Mouse (Mus musculus): Measurements from ENCODE around the gene Ddit4. TPM values are rescaled to one million over a fixed set of nuclear protein-coding genes. Genes with fewer than 3 reads are reported as not detected.

Gene Ddit4
- polyA plus RNA-seq, 1 experiment from 2014 or later, result 28.1 TPM

GRCm38 (mm10) chr10:59952781-59953563, 1.3 kb upstream of the Ddit4 start:
- 32% methylated on average over 16 of the region's 16 CpGs for WGBS
- ATAC-seq (no peak), DNase-seq (ENCODE audit: low spot score) (no peak)
- peak overlapping the region; percentile 72 for H3K9ac ChIP-seq (replicated peaks; ENCODE audit: low read depth)
- H3K36me3 ChIP-seq (ENCODE audit: insufficient read depth, low read length), result no peaks in the 10 kb centered on the region
- peak overlapping the region; percentile 96 for H3K27ac ChIP-seq (ENCODE audit: low read length)
- TF ChIP-seq EP300 (IDR thresholded peaks at IDR 0.05) (no peak), CTCF (IDR thresholded peaks at IDR 0.05) (no peak)
- H3K9me3 ChIP-seq (ENCODE audit: low read length), result no peaks in the 10 kb centered on the region
- peak overlapping the region; percentile 91 for H3K4me3 ChIP-seq (ENCODE audit: low read depth, low read length)
- H3K27me3 ChIP-seq (replicated peaks; ENCODE audit: insufficient read depth, low read length), result no peaks in the 10 kb centered on the region
- H3K4me1 ChIP-seq (ENCODE audit: insufficient read depth, low read depth, low read length), result peaks cover 7% of the 10 kb centered on the region; the same call in 1 of the 2 replicates
- peak overlapping the region; percentile 82 for H3K4me2 ChIP-seq (replicated peaks; ENCODE audit: low read depth, low read length)

GRCm38 (mm10) chr10:59952152-59952780, 632 bp upstream of the Ddit4 start:
- peak overlapping the region; percentile 72 for H3K9ac ChIP-seq (replicated peaks; ENCODE audit: low read depth)
- H3K36me3 ChIP-seq (ENCODE audit: insufficient read depth, low read length), result no peaks in the 10 kb centered on the region
- ATAC-seq (peak; percentile 11), DNase-seq (ENCODE audit: low spot score) (peak; percentile 76)
- WGBS, result under 1% methylated on average over 30 of the region's 31 CpGs
- peak overlapping the region; percentile 91 for H3K4me3 ChIP-seq (ENCODE audit: low read depth, low read length)
- peak overlapping the region; percentile 82 for H3K4me2 ChIP-seq (replicated peaks; ENCODE audit: low read depth, low read length)
- H3K4me1 ChIP-seq (ENCODE audit: insufficient read depth, low read depth, low read length), result peaks cover 12% of the 10 kb centered on the region; the same call in 1 of the 2 replicates
- H3K9me3 ChIP-seq (ENCODE audit: low read length), result no peaks in the 10 kb centered on the region
- H3K27ac ChIP-seq (ENCODE audit: low read length), result peak overlapping the region; percentile 96
- no peak; the same call in 1 of the 2 replicates for TF ChIP-seq EP300 (IDR thresholded peaks at IDR 0.05)
- 0 out of 2 replicates have a peak, but pooled peaks have one; percentile 6 for TF ChIP-seq CTCF (IDR thresholded peaks at IDR 0.05)
- H3K27me3 ChIP-seq (replicated peaks; ENCODE audit: insufficient read depth, low read length), result no peaks in the 10 kb centered on the region

GRCm38 (mm10) chr10:59950716-59951191, 880 bp downstream of the Ddit4 start:
- H3K27me3 ChIP-seq (replicated peaks; ENCODE audit: insufficient read depth, low read length), result no peaks in the 10 kb centered on the region
- WGBS, result 2% methylated on average over 11 of the region's 23 CpGs
- ATAC-seq (peak; percentile 27), DNase-seq (ENCODE audit: low spot score) (peak; percentile 87)
- TF ChIP-seq CTCF (IDR thresholded peaks at IDR 0.05) (peak; percentile 83), EP300 (IDR thresholded peaks at IDR 0.05) (no peak)
- peak overlapping the region; percentile 82 for H3K4me2 ChIP-seq (replicated peaks; ENCODE audit: low read depth, low read length)
- peak overlapping the region; percentile 91 for H3K4me3 ChIP-seq (ENCODE audit: low read depth, low read length)
- peaks cover 12% of the 10 kb centered on the region; the same call in 1 of the 2 replicates for H3K4me1 ChIP-seq (ENCODE audit: insufficient read depth, low read depth, low read length)
- peak overlapping the region; percentile 96 for H3K27ac ChIP-seq (ENCODE audit: low read length)
- H3K9me3 ChIP-seq (ENCODE audit: low read length), result no peaks in the 10 kb centered on the region
- peak overlapping the region; percentile 99 for H3K9ac ChIP-seq (replicated peaks; ENCODE audit: low read depth)
- H3K36me3 ChIP-seq (ENCODE audit: insufficient read depth, low read length), result no peaks in the 10 kb centered on the region

GRCm38 (mm10) chr10:59949783-59950605, 1.6 kb downstream of the Ddit4 start:
- Histone ChIP-seq H3K4me2 (replicated peaks; ENCODE audit: low read depth, low read length) (peak overlapping the region; percentile 82), H3K9me3 (ENCODE audit: low read length) (no peaks in the 10 kb centered on the region), H3K4me1 (ENCODE audit: insufficient read depth, low read depth, low read length) (peaks cover 12% of the 10 kb centered on the region; the same call in 1 of the 2 replicates), H3K27ac (ENCODE audit: low read length) (peak overlapping the region; percentile 96), H3K9ac (replicated peaks; ENCODE audit: low read depth) (peak overlapping the region; percentile 99), H3K4me3 (ENCODE audit: low read depth, low read length) (peak overlapping the region; percentile 91), H3K36me3 (ENCODE audit: insufficient read depth, low read length) (no peaks in the 10 kb centered on the region), H3K27me3 (replicated peaks; ENCODE audit: insufficient read depth, low read length) (no peaks in the 10 kb centered on the region)
- WGBS, result 34% methylated on average over 15 of the region's 15 CpGs
- DNase-seq (ENCODE audit: low spot score), result peak; percentile 35
- no peak for ATAC-seq
- TF ChIP-seq EP300 (IDR thresholded peaks at IDR 0.05), result no peak
- no peak for TF ChIP-seq CTCF (IDR thresholded peaks at IDR 0.05)

- Histone ChIP-seq H3K4me1 (ENCODE audit: insufficient read depth, low read depth, low read length) (peaks cover 12% of the 10 kb centered on the region; the same call in 1 of the 2 replicates), H3K27me3 (replicated peaks; ENCODE audit: insufficient read depth, low read length) (no peaks in the 10 kb centered on the region)
- WGBS, result 41% methylated on average over 1 of the region's 1 CpGs
These were observed 2.4 kb downstream of the Ddit4 start for GRCm38 (mm10) chr10:59949255-59949648.

More at GRCm38 (mm10) chr10:59949255-59949648, 2.4 kb downstream of the Ddit4 start:
- H3K9me3 ChIP-seq (ENCODE audit: low read length), result no peaks in the 10 kb centered on the region
- peak; percentile 72 for DNase-seq (ENCODE audit: low spot score)
- peak overlapping the region; percentile 82 for H3K4me2 ChIP-seq (replicated peaks; ENCODE audit: low read depth, low read length)
- TF ChIP-seq EP300 (IDR thresholded peaks at IDR 0.05), result peak; percentile 45; the same call in 1 of the 2 replicates
- no peak for TF ChIP-seq CTCF (IDR thresholded peaks at IDR 0.05)
- 0 out of 2 replicates have a peak overlapping the region, but pooled peaks have one; percentile 99 for H3K9ac ChIP-seq (replicated peaks; ENCODE audit: low read depth)
- H3K4me3 ChIP-seq (ENCODE audit: low read depth, low read length), result peak overlapping the region; percentile 91
- H3K27ac ChIP-seq (ENCODE audit: low read length), result peak overlapping the region; percentile 96
- H3K36me3 ChIP-seq (ENCODE audit: insufficient read depth, low read length), result no peaks in the 10 kb centered on the region
- no peak for ATAC-seq

Data from lung, postnatal 0 days (tissue).